Mouse (Mus musculus) induced T-regulatory cell, adult 2 months (primary cell): ENCODE measurements around the gene Hfe2.

ENCODE experiments used
- DNase-seq: peaks from one replicate; pipeline ENCODE4 v3.0.0-alpha.2; 2012; ENCODE audit warnings: low read depth

Gene Hfe2

GRCm38 (mm10) chr3:96575272-96575984 lies 50.5 kb downstream of the Hfe2 start:
- peak; percentile 23 for DNase-seq

- peak; percentile 84 for DNase-seq
Observed at GRCm38 (mm10) chr3:96576005-96576658, 51.2 kb downstream of the Hfe2 start.

- peak; percentile 94 for DNase-seq
Observed at GRCm38 (mm10) chr3:96576690-96577541, 51.9 kb downstream of the Hfe2 start, which contains the start of gene Gm16253. Gene Gm16253 (plus strand): TSS chr3:96576984.

GRCm38 (mm10) chr3:96577566-96577965 lies 52.6 kb downstream of the Hfe2 start:
- DNase-seq: no peak
